Mouse (Mus musculus): ENCODE measurements around the gene Mtfp1.
"Not testable (repeated sequence)": the region's sequence is repeated elsewhere in the genome, so short reads cannot be mapped to it uniquely, and the experiment has no call there.

Mtfp1 gene

DNA sequence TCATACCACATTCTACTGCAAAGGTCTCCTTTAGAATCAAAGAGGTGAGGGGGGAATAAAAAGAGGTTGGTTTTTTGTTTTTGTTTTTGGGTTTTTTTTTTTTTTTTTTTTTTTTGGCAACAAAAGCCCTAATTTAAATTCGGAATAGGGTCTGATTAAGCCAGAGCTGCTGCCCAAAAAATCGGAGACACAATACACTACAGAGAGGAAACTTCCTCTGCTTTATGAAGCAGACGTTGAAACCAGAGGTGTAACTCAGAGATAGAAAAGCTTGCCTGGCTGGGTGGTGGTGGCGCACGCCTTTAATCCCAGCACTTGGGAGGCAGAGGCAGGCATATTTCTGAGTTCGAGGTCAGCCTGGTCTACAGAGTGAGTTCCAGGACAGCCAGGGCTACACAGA, 19.3 kb upstream of the Mtfp1 start:
- DNase-seq (ENCODE audit: low read depth), result not testable (repeated sequence)

DNA sequence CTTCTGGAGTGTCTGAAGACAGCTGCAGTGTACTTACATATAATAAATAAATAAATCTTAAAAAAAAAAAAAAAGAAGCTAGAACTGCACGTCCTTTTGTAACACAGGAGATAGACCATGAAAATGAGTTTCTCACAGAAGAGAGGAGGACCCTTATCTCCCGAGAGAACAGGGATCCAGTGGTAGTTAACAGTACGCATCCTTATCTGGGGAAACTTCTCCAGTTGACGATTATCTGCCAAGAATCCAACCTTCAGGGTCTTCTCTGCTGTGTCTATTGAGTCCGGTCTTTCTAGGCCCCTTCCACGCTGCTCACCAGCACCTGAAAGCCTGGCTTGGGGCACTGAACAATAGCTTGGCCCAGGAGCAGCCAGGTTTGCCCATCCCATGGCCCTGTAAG, 18.7 kb upstream of the Mtfp1 start:
- no peak for DNase-seq (ENCODE audit: low read depth)

DNA sequence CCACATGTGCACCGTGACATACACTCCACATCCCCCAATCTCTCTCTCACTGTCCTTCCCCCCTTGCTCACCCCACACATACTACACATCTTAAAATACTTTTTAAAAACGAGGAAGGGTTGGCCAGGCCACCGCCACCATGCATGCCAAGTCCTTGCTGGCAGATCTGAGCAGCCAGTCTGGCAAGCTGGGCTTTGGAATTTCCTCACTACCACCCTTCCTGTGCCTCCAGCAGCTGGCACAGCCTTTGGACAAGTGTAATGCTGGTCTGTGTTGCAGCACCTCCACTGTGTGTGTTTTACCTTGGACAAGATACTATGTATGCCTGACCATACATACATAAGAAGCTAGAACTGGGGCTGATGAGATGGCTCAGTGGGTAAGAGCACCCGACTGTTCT, 18.3 kb upstream of the Mtfp1 start:
- no peak for DNase-seq (ENCODE audit: low read depth)

DNA sequence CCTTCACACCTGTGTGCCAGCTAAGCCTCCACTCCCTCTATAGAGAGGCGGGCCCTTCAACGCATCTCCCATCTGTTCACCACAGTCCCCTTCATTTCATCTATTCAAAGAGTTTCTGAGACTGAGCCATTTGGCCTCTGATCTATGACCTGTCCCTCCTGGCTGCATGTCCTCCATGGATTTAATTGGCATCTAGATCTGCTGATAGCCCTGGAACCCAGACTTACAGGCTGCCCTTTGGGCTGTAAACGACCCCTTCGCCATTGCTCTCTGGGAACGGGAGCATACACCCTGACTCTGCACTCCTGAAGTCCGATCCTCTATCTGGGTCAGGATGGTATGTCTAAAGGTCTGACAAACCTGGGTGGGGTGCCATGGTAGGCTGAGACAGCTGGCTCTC, 17.6 kb upstream of the Mtfp1 start:
- DNase-seq (ENCODE audit: low read depth), result no peak

DNA sequence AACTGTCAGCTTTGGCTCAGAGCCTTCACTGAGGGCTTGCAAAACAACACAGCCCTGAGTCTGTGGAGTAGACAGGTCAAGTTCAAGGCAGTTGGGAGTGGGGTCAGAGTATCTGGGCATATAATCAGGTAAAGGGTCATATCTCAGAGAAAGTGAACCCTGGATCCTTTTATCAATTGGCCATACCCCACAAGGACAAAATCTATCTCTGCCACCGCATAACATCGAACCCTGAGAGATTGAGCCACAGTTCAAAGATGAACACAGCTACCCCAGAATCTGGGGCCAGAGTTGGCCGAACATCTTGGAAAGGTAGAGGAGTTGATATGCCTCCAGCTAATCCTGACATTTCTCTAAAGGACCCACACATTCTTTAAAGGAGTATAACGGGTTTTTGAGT, 16.8 kb upstream of the Mtfp1 start:
- DNase-seq (ENCODE audit: low read depth), result no peak

DNA sequence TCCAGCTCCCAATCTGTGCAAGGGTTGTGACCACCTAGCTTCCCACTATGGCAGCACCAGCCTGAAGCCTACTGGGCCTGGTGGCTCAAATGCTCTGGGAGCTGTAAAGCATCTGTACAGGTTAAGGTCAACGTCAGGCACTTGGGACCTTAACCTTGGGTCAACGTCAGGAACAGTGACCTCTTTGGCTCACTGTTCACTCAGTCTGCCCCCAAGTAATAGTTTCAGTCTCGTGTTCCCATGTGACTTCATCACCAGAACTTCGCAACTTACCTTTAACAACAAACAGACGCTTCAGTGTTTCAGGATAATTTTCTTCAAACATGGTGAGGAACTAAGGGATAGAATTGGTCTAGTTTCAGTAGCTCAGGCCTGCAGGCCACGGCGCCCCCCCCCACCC, 13.4 kb upstream of the Mtfp1 start:
- no peak for DNase-seq (ENCODE audit: low read depth)

DNA sequence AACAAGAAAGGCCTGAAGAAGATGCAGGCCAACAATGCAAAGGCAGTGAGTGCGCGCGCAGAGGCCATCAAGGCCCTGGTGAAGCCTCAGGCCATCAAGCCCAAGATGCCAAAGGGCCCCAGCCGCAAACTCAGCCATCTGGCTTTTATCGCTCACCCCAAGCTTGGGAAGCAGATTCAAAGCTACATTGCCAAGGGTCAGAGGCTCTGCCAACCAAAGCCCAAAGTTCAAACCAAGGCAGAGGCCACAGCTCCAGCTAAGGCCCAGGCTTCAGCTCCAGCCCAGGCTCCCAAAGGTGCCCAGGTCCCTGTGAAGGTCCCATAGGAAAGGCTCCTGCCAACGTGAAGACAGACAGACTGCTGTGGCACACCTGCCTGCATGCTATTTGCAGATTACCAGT, 12.7 kb upstream of the Mtfp1 start:
- not testable (repeated sequence) for DNase-seq (ENCODE audit: low read depth)

DNA sequence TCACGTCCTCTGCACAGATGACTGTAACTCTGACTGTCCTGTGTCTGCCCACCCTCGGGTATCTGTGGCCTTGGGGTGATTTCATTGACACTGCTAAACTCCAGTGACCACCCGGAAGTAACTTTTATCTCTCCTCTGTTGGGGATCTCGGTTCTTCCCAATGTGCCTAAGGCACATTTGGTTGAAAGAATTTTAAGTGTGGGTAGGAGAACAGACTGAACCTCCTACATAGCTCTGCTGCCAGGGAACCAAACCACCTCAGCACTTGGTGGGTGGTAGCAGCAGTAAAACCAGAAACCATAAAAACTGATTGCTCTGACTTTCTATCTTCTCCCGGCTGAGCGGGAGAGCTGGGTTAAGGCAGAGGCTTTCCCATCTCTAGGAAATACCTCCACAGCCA, 10.2 kb upstream of the Mtfp1 start:
- DNase-seq (ENCODE audit: low read depth), result no peak

DNA sequence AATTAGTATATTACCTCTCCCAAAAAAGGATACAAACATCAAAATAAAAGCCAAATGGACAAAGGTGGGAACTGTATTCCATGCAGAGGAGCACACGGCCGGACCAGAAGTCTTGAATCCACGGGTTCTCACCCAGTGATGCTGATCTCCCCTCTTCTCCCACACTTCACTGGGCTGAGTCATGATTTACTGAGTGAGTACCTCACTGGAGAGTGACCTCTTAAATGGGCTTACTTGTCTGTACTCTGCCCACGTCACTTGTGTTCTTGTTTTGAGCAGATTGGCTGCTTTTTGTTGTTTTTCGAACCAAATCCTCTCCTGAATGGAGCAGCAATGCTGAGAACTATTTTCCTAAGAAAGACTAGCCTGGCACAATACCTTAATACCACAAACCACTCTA, 9.7 kb upstream of the Mtfp1 start:
- DNase-seq (ENCODE audit: low read depth), result no peak

DNA sequence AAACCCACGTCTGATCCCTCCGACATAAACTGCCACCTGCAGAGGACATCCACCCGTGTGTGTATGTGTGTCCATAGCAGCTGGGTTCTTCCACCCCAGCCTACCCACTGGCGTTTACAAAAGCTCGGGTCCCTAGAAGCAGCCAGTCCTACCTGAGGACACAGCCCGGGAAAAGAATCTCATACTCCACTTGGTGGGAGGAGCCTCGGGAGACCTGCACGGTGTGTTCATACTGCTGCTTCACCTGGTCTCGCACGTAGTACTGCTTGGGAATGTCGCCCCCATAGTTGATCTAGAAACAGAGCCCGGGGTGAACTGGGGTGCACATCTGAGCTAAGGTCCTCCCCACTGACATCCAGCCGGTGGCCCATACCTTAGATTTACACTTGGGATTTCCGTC, 8.3 kb upstream of the Mtfp1 start:
- DNase-seq (ENCODE audit: low read depth), result no peak

DNA sequence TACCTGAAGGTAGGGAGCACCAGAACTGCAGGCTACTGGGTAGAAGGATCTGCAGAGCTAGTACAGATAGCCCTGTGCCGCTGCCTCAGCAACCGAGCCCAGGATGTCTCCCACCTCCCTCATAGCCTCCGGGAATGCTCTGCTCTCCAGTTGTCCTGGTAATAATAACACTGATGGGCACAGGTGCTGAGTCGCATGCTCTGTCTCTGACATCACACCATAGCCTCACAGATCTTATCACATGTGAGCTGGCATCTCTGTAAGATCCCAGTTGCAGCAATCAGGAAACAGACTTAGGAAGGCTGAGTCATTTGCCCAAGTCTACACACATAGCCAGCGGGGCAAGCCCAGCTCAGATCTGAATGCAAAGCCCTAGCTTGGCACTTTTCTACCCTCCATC, 6.6 kb upstream of the Mtfp1 start:
- peak; percentile 33 for DNase-seq (ENCODE audit: low read depth)

DNA sequence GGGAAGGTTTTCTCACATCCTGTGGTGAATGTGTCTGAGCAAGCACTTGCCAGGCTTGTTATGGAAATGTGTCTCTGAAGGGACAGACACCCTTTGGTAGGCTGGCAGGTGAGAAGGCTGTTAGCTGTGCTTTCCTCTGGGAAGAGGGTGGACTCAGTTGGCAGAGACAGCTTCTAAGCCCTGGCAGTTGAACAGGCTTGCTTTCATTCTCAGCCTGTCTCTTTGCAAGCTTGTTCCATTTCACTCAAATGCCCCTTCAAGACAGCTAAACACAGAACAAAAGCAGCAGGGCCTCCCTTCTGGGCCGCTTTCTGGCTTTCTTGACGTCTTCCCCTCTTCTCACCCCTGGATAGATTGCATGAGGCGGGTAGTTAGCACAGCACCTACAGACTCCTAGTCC, 4.2 kb upstream of the Mtfp1 start:
- DNase-seq (ENCODE audit: low read depth), result no peak

DNA sequence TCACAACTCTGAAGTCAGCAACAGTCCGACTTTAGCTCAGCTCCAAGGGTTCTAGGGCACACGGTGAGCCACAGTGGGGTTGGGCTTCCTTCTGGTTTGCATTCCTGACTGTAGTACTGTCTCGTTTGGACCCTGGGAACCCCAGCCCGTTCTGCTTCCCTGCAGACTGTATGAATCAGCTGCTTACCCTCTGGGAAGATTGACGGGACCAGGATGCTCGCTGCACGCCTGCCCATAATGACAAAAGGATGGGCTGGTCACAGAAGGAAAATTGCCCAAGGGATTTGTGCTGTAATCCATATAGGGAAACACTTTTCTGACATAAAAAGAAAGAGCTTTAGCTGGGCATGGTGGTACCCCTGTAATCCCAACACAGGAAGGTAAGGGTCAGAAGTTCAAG, 3.6 kb upstream of the Mtfp1 start:
- DNase-seq (ENCODE audit: low read depth), result no peak

DNA sequence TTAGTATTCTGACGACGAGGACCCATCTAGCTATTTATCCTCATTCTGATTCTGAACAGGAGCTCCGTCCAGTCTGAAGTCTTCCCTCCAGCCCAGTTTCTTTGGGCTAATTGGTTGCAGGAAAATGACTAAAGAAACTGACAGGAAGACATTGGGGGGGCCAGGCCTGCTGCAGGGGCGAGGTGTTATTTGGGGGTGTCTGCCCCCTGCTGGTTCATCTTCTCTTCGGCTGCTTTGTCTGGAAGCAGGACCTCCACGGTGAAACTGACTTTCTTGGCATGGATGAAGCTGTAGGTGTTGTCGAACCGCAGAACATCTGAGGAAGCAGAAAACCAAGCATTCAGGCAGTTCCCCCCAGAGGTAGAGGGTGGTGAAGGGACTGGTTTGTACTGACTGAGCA, 2.9 kb upstream of the Mtfp1 start:
- DNase-seq (ENCODE audit: low read depth), result peak; percentile 35

DNA sequence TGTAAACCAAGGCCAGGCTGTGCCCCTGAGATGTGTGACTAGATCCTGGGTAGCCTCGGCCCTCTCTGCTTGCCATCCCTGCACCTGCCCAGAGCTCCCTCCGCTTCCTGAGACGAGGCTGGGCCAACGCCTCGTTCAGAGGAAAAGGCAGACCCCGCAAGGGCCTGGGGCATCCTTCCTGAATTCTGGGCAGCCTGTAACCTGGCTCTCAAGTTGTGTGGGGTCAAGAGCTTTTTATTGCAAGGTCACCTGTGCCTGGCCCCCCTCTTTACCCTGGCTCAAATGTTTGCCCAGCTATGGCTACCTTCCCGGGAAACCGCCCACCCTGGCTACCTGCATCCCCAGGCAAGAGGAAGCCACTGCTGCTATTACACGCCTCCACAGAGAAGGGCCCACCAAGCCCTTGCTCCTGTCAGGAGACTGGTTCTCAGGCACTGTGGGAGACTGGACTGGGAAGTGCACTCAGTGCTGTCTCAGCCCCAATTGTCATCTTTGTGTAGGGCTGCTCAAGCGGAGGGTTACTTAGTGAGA, 1.9 kb upstream of the Mtfp1 start:
- DNase-seq (ENCODE audit: low read depth), result no peak

DNA sequence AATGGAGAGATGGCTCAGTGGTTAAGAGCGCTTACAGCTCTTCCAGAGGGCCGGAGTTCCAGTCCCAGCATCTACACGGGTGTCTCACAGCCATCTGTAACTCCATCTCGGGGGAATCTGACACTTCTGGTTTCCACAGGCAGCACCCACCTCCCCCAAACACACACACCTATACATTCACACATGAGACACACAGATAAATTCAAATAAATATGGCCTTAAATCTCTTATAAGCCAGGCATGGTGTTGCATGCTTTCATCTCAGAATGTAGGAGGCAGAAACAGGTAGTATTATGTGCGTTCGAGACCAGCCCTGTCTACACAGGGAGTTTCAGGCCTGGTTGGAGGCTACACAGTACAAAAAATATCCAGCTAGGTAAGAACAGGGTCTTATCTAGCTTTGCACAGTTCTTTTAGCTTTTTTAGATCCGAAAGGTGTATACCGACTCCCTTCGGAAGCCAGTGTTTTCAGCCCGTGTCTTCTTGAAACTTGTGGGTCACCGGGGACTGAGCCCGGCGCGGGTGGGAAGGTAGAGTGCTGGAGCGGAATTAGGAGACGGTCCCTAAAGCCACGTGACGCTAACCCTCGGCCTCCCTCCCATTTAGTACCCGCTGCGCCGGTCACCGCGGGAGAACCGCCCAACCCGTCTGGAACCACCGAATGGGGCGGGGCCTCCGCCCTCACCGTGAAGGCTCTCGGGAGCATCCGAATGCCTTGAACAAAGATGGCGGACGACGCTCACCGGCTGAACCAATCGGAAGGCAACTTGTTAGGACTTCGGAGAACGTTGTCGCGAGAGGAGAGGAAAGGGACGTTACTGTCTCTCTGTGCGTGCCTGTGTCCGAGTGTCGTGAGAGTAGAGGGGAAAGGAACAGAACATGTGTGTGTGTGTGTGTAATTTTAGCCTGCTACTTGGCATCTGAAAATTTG, 1.1 kb upstream of the Mtfp1 start:
- DNase-seq (ENCODE audit: low read depth), result peak; percentile 99

DNA sequence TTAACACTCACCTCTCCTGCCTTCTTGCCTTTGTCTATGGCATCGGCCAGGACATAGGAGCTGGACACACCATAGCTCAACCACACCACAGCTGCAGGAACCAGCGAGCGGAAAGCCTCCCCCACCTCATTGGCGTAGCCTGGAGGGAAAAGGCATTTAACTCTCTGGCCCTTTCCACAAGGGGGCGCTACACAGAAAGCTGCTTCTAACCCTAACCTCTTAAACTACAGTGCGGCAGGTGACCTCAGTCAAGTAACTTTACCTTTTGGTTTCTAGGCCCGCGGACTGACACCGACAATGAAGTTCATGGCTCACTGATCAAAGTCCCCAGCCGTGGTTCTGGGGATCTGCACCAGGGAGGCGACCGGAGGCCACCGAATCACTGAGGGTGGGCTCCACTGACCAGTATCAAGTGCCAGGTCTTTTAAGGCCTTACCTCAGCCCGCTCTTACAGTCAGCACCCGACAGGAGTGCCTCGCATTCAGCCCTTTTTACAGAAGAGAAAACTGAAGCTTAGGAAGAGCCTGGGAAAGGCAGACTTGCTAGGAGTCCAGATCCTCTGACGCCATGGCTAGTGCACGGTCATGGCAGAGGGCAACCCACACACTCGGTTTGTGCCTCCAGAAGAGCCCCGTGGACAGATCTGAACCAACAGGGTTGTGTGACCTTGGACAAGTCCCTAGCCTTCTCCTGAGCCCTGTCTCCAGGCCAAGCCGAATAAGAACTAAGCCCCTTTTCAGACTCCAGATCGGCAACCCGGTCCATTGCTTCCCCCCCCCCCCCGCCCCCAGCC, 671 bp downstream of the Mtfp1 start:
- peak; percentile 41 for DNase-seq (ENCODE audit: low read depth)

DNA sequence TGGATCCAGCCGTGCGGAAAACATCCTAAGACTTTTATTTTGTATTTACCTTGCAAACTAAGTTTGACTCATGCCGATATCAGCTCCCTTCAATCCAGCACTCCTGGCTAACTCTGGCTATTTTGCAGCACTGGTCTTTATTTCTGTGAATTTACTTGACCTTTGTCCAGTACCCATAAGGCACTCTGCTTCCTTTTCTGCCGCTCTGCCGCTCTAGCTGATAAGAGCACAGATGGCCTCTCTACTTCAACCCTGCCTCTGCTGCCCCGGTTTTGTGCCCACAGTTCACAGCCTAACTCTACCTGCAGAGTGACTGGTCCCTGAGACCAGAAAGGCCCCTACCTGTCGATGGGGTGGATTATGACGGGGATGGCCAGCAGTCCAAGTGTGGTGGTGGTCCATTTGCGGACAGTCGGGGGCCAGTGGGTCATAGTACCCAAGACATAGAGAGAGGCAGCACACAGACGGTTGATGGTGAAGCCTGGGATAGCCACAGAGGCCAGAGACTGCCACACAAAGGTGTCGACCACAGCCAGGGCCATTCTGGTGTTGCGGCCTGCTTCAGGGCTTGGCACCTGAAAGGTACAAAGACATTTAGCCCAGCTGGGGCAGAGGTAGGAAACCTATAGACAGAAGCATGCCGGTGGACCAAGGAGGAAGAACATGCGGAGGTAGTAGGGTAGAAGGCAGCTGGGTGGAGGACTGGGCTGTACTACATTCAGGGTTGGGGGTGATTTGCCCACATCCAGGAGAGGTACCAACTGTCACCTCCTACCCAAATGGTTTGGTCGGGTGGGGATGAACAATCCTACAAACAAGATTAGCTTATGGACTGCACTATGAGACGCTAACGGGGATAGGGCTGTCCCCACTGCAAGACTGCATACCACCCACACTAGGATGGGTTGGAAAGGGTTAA, 1.5 kb downstream of the Mtfp1 start:
- DNase-seq (ENCODE audit: low read depth), result no peak

DNA sequence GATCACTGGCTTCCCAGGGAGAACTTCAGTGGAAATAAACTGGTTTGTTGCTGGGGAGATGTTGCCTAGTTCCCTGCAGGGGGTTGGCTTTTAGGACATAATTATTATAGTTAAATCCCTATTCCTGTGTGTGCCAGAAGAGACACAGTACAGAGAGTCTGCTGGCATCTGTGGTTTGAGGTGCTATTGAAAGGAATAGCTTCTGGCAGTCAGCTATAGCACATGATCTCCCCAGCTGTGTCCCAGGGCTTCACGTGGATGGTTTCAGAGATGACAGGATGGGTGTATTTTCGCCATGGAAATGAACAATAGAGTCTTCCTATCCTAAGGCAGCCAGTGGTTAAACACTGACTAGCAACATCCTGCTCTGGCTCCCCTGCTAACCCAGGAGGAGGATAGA, 8.0 kb downstream of the Mtfp1 start:
- no peak for DNase-seq (ENCODE audit: low read depth)

DNA sequence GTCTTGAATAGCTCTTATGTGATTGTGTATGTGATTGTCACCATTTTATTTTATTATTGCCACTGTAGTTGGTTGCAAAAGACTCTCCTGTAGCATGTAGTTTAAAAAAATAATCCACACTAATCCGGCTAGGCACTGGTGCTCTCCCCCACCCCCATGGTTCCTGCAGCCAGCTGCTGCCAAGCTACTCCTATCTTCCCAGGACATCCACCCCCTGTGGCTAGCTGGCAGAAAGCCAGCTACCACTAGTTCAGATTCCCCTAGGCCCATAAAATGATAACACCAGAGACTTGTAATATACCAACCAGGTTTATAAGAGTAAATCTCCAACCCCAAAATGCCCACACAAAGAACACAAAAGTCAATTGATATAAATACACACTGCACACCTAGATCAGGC, 9.0 kb downstream of the Mtfp1 start:
- no peak for DNase-seq (ENCODE audit: low read depth)

DNA sequence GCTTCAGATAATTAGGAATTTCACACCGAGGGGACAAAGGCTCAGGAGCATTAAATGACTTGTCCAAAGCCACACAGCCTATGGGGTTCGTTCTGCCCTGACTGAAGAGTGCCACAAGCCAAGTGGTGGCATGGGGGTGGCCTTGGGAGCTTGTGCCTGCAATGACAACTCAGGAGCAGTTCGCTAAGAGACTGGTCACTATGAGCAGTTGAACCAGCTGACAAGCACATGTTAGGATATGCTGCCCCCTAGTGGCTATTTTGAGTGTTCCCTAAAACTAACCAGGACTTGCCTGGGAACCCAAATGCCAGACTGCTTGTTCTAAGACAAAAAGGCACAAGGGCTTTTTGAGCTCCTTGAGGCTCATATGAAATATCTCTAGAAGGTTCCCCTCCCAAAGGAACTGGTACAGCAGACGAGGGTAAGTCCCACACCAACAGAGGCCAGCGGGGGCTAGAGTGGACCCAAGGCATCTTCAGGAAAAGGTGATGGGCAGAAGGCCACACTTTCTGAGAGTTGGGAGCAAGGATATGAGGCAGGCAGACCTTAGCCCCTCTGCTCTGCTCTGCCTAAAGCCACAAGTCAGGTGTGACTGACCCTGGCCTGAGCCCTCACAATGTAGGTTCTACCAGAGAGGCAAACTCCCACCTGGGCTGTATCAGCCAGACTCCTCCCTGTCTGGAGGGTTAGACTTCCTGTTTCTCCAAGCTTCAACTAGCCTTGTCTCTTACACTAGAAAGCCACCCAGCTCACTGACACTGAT, 11.7 kb downstream of the Mtfp1 start:
- peak; percentile 88 for DNase-seq (ENCODE audit: low read depth)

All from NIH3T3 (cell line).